Mouse (Mus musculus): ENCODE results near the gene Olfr1317.

The Olfr1317 gene

GRCm38 (mm10) chr2:112140029-112140428, at the start of gene Olfr1317:
Olfr1317 (plus strand) TSS chr2:112140329.
- DNase-seq (ENCODE audit: low spot score) = no peak

GRCm38 (mm10) chr2:112096681-112097080, 43.4 kb upstream of the Olfr1317 start, which contains the start of gene Olfr1314:
Olfr1314 (minus strand) TSS chr2:112096781.
- no peak for DNase-seq (ENCODE audit: low spot score)

- DNase-seq (ENCODE audit: low spot score) = no peak
Observed at GRCm38 (mm10) chr2:112115340-112115739, 24.8 kb upstream of the Olfr1317 start, which contains the start of gene Olfr1315-ps1. Olfr1315-ps1 (minus strand) TSS chr2:112115440.

- DNase-seq (ENCODE audit: low spot score) = no peak
Observed at GRCm38 (mm10) chr2:112134877-112135276, 5.3 kb upstream of the Olfr1317 start, which contains the start of gene Olfr1316. Olfr1316 (minus strand) TSS chr2:112134977.

- DNase-seq (ENCODE audit: low spot score) = no peak
Observed at GRCm38 (mm10) chr2:112153898-112154297, 13.8 kb downstream of the Olfr1317 start, which contains the start of gene Olfr1318. Olfr1318 (plus strand) TSS chr2:112154198.

Data from ovary, postnatal 36 days (tissue).